Mouse (Mus musculus): ENCODE data around the gene Slc44a1. TPM values are rescaled to one million over a fixed set of nuclear protein-coding genes. Genes with fewer than 3 reads are reported as not detected.

The Slc44a1 gene
- polyA plus RNA-seq, 1 experiment, result 69.4 TPM

GRCm38 (mm10) chr4:53620104-53620503 lies 179.9 kb downstream of the Slc44a1 start:
- no peak for TF ChIP-seq CTCF (IDR thresholded peaks at IDR 0.05; ENCODE audit: low read depth, low read length)
- TF ChIP-seq POLR2A (IDR thresholded peaks at IDR 0.05; ENCODE audit: borderline replicate concordance, low read depth, low read length), result no peak
- H3K4me3 ChIP-seq (ENCODE audit: insufficient read depth, low read length), result no peak overlapping the region
- H3K4me1 ChIP-seq (ENCODE audit: control insufficient read depth, insufficient read depth, low read length), result no peaks in the 10 kb centered on the region
- no peak overlapping the region for H3K27ac ChIP-seq (ENCODE audit: insufficient read depth, low read depth, low read length)

- H3K27ac ChIP-seq (ENCODE audit: insufficient read depth, low read depth, low read length), result no peak overlapping the region
- no peaks in the 10 kb centered on the region for H3K4me1 ChIP-seq (ENCODE audit: control insufficient read depth, insufficient read depth, low read length)
- TF ChIP-seq POLR2A (IDR thresholded peaks at IDR 0.05; ENCODE audit: borderline replicate concordance, low read depth, low read length) (no peak), CTCF (IDR thresholded peaks at IDR 0.05; ENCODE audit: low read depth, low read length) (no peak)
- H3K4me3 ChIP-seq (ENCODE audit: insufficient read depth, low read length), result no peak overlapping the region
Observed at GRCm38 (mm10) chr4:53621084-53621483, 180.9 kb downstream of the Slc44a1 start.

GRCm38 (mm10) chr4:53621490-53621889 lies 181.3 kb downstream of the Slc44a1 start:
- Histone ChIP-seq H3K4me1 (ENCODE audit: control insufficient read depth, insufficient read depth, low read length) (no peaks in the 10 kb centered on the region), H3K27ac (ENCODE audit: insufficient read depth, low read depth, low read length) (no peak overlapping the region), H3K4me3 (ENCODE audit: insufficient read depth, low read length) (no peak overlapping the region)
- TF ChIP-seq POLR2A (IDR thresholded peaks at IDR 0.05; ENCODE audit: borderline replicate concordance, low read depth, low read length), result no peak
- no peak for TF ChIP-seq CTCF (IDR thresholded peaks at IDR 0.05; ENCODE audit: low read depth, low read length)

- no peak for TF ChIP-seq CTCF (IDR thresholded peaks at IDR 0.05; ENCODE audit: low read depth, low read length)
- TF ChIP-seq POLR2A (IDR thresholded peaks at IDR 0.05; ENCODE audit: borderline replicate concordance, low read depth, low read length), result no peak
- Histone ChIP-seq H3K27ac (ENCODE audit: insufficient read depth, low read depth, low read length) (no peak overlapping the region), H3K4me3 (ENCODE audit: insufficient read depth, low read length) (no peak overlapping the region), H3K4me1 (ENCODE audit: control insufficient read depth, insufficient read depth, low read length) (no peaks in the 10 kb centered on the region)
Observed at GRCm38 (mm10) chr4:53623711-53624110, 183.5 kb downstream of the Slc44a1 start.

GRCm38 (mm10) chr4:53624816-53625215 lies 184.6 kb downstream of the Slc44a1 start:
- no peak overlapping the region for H3K27ac ChIP-seq (ENCODE audit: insufficient read depth, low read depth, low read length)
- no peak for TF ChIP-seq POLR2A (IDR thresholded peaks at IDR 0.05; ENCODE audit: borderline replicate concordance, low read depth, low read length)
- TF ChIP-seq CTCF (IDR thresholded peaks at IDR 0.05; ENCODE audit: low read depth, low read length), result no peak
- H3K4me3 ChIP-seq (ENCODE audit: insufficient read depth, low read length), result no peak overlapping the region
- no peaks in the 10 kb centered on the region for H3K4me1 ChIP-seq (ENCODE audit: control insufficient read depth, insufficient read depth, low read length)

- Histone ChIP-seq H3K4me1 (ENCODE audit: control insufficient read depth, insufficient read depth, low read length) (no peaks in the 10 kb centered on the region), H3K27ac (ENCODE audit: insufficient read depth, low read depth, low read length) (no peak overlapping the region), H3K4me3 (ENCODE audit: insufficient read depth, low read length) (no peak overlapping the region)
- no peak for TF ChIP-seq CTCF (IDR thresholded peaks at IDR 0.05; ENCODE audit: low read depth, low read length)
- no peak for TF ChIP-seq POLR2A (IDR thresholded peaks at IDR 0.05; ENCODE audit: borderline replicate concordance, low read depth, low read length)
Observed at GRCm38 (mm10) chr4:53625263-53625662, 185.1 kb downstream of the Slc44a1 start.

GRCm38 (mm10) chr4:53628924-53629323 lies 188.7 kb downstream of the Slc44a1 start:
- H3K4me3 ChIP-seq (ENCODE audit: insufficient read depth, low read length), result no peak overlapping the region
- no peak overlapping the region for H3K27ac ChIP-seq (ENCODE audit: insufficient read depth, low read depth, low read length)
- no peaks in the 10 kb centered on the region; the same call in 1 of the 2 replicates for H3K4me1 ChIP-seq (ENCODE audit: control insufficient read depth, insufficient read depth, low read length)
- TF ChIP-seq POLR2A (IDR thresholded peaks at IDR 0.05; ENCODE audit: borderline replicate concordance, low read depth, low read length), result no peak
- TF ChIP-seq CTCF (IDR thresholded peaks at IDR 0.05; ENCODE audit: low read depth, low read length), result no peak

- Histone ChIP-seq H3K27ac (ENCODE audit: insufficient read depth, low read depth, low read length) (no peak overlapping the region), H3K4me1 (ENCODE audit: control insufficient read depth, insufficient read depth, low read length) (no peaks in the 10 kb centered on the region; the same call in 1 of the 2 replicates), H3K4me3 (ENCODE audit: insufficient read depth, low read length) (peak overlapping the region; percentile 88)
- TF ChIP-seq POLR2A (IDR thresholded peaks at IDR 0.05; ENCODE audit: borderline replicate concordance, low read depth, low read length) (no peak), CTCF (IDR thresholded peaks at IDR 0.05; ENCODE audit: low read depth, low read length) (no peak)
Observed at GRCm38 (mm10) chr4:53630963-53631315, 190.7 kb downstream of the Slc44a1 start.

- no peak for TF ChIP-seq CTCF (IDR thresholded peaks at IDR 0.05; ENCODE audit: low read depth, low read length)
- TF ChIP-seq POLR2A (IDR thresholded peaks at IDR 0.05; ENCODE audit: borderline replicate concordance, low read depth, low read length), result no peak
- Histone ChIP-seq H3K4me3 (ENCODE audit: insufficient read depth, low read length) (peak within 1 kb of the TSS; percentile 88), H3K4me1 (ENCODE audit: control insufficient read depth, insufficient read depth, low read length) (no peaks in the 10 kb centered on the region; the same call in 1 of the 2 replicates), H3K27ac (ENCODE audit: insufficient read depth, low read depth, low read length) (no peak within 1 kb of the TSS)
Observed at GRCm38 (mm10) chr4:53631316-53632010, 191.2 kb downstream of the Slc44a1 start, which contains the start of gene Fsd1l. Gene Fsd1l (plus strand): TSS chr4:53631471.

GRCm38 (mm10) chr4:53632011-53632349 lies 191.8 kb downstream of the Slc44a1 start:
- H3K4me1 ChIP-seq (ENCODE audit: control insufficient read depth, insufficient read depth, low read length), result no peaks in the 10 kb centered on the region; the same call in 1 of the 2 replicates
- TF ChIP-seq CTCF (IDR thresholded peaks at IDR 0.05; ENCODE audit: low read depth, low read length), result no peak
- no peak for TF ChIP-seq POLR2A (IDR thresholded peaks at IDR 0.05; ENCODE audit: borderline replicate concordance, low read depth, low read length)
- peak overlapping the region; percentile 88 for H3K4me3 ChIP-seq (ENCODE audit: insufficient read depth, low read length)
- H3K27ac ChIP-seq (ENCODE audit: insufficient read depth, low read depth, low read length), result no peak overlapping the region
